10 mouse cellular contexts compared by ENCODE assay signal in genomic region chr11:81940988-81941387, GRCm38 (mm10). TPM values are rescaled to one million over a fixed set of nuclear protein-coding genes. Genes with fewer than 3 reads are reported as not detected.
DNase-seq lines count a peak whose midpoint lies in the region; ATAC-seq lines count a peak whose summit lies in the region.
"Had no signal": no experiment of that assay in that cellular context is flagged by ENCODE, and none has a peak within 500 bp of the region (broad histone marks: within the 10 kb centered on the region; RNA-seq: fewer than 3 reads in every experiment).

No protein-coding gene starts in this region.

- DNase-seq in gastrocnemius, adult 8-10 months (ENCODE audit: low spot score in 2 of 2) = peak; percentile 10 to 27
- no peak for DNase-seq in gastrocnemius, postnatal 14 days
- DNase-seq in midbrain, embryonic 10.5 days (ENCODE audit: low spot score) = peak; percentile 21
- peak; percentile 67 for DNase-seq in brain, adult 2 months (ENCODE audit: low read depth, low spot score)
- DNase-seq in heart, postnatal 4 days = peak; percentile 22
- no peak for DNase-seq in thymus, postnatal 25 days

- intact Hi-C loops in gastrocnemius, postnatal 14 days (cut with DNase I; ENCODE audit: low total_unique reads) = no loop called here

- H3K36me3 ChIP-seq in midbrain, embryonic 10.5 days = no peaks in the 10 kb centered on the region
- H3K36me3 ChIP-seq in midbrain, embryonic 15.5 days (replicated peaks) = no peaks in the 10 kb centered on the region
- H3K36me3 ChIP-seq: hindbrain, embryonic 15.5 days; midbrain, embryonic 12.5 days had no signal

- H3K4me3 ChIP-seq in midbrain, embryonic 10.5 days = no peak overlapping the region
- H3K4me3 ChIP-seq in midbrain, embryonic 15.5 days = no peak overlapping the region
- H3K4me3 ChIP-seq: hindbrain, embryonic 15.5 days; midbrain, embryonic 12.5 days had no signal

- 26% methylated on average over 1 of the region's 1 CpGs for WGBS in midbrain, embryonic 10.5 days
- WGBS in midbrain, embryonic 15.5 days = 19% methylated on average over 1 of the region's 1 CpGs

- H3K4me1 ChIP-seq in midbrain, embryonic 10.5 days = no peaks in the 10 kb centered on the region
- H3K4me1 ChIP-seq in midbrain, embryonic 15.5 days = no peaks in the 10 kb centered on the region
- H3K4me1 ChIP-seq: hindbrain, embryonic 15.5 days; midbrain, embryonic 12.5 days had no signal

- H3K9ac ChIP-seq in midbrain, embryonic 15.5 days = no peak overlapping the region
- H3K9ac ChIP-seq: hindbrain, embryonic 15.5 days; midbrain, embryonic 12.5 days had no signal

- H3K4me2 ChIP-seq in midbrain, embryonic 15.5 days = no peak overlapping the region
- H3K4me2 ChIP-seq: hindbrain, embryonic 15.5 days; midbrain, embryonic 12.5 days had no signal

- H3K27ac ChIP-seq in midbrain, embryonic 10.5 days (replicated peaks) = no peak overlapping the region
- H3K27ac ChIP-seq in midbrain, embryonic 15.5 days = no peak overlapping the region
- H3K27ac ChIP-seq: hindbrain, embryonic 15.5 days; midbrain, embryonic 12.5 days had no signal

- H3K9me3 ChIP-seq in midbrain, embryonic 10.5 days (replicated peaks) = no peaks in the 10 kb centered on the region
- H3K9me3 ChIP-seq in midbrain, embryonic 15.5 days = no peaks in the 10 kb centered on the region
- H3K9me3 ChIP-seq: hindbrain, embryonic 15.5 days; midbrain, embryonic 12.5 days had no signal

- ATAC-seq in midbrain, embryonic 15.5 days (replicated peaks) = no peak
- ATAC-seq in granulocyte monocyte progenitor cell, adult 5-6 weeks (replicated peaks; ENCODE audit: poor library complexity, severe bottlenecking) = no peak; the same call in 1 of the 2 replicates

- H3K27me3 ChIP-seq in midbrain, embryonic 10.5 days (ENCODE audit: low read depth, poor library complexity, severe bottlenecking) = no peaks in the 10 kb centered on the region
- H3K27me3 ChIP-seq in midbrain, embryonic 15.5 days (replicated peaks) = no peaks in the 10 kb centered on the region
- H3K27me3 ChIP-seq: hindbrain, embryonic 15.5 days; midbrain, embryonic 12.5 days had no signal

RNA-seq across cellular contexts. Expression of gene Asic2, which starts 27.3 kb away (rescaled TPM):
- 1 to 10 TPM in 1 of 4 experiments, under 1 TPM in 3; 0.13 to 1.5 (median 0.41) TPM for total RNA-seq in gastrocnemius, adult 8-10 months (2022)
- total RNA-seq in gastrocnemius, postnatal 14 days (2021) = under 1 TPM in 1 of 2 experiments, not detected in 1; 0.06 TPM
- polyA plus RNA-seq in midbrain, embryonic 10.5 days (2016; fragmentation: Nextera tagmentation; extraction: Ambion mirVana) = 1.7 and 2.0 TPM in 2 replicates
- 13.9 and 14.4 TPM in 2 replicates for polyA plus RNA-seq in midbrain, embryonic 15.5 days (2015; fragmentation: Nextera tagmentation; extraction: Ambion mirVana)
- under 1 TPM in 1 of 2 experiments, not detected in 1; 0.11 TPM for total RNA-seq in heart, postnatal 4 days (2021)
- not detected in 2 replicates for total RNA-seq in granulocyte monocyte progenitor cell, adult 5-6 weeks (2014; fragmentation: Nextera tagmentation)
- not detected in 2 replicates for total RNA-seq in granulocyte monocyte progenitor cell, adult 5-6 weeks (2017)

Comparison
In these comparisons a context has a peak if more than half of its experiments do, and no peak if none do; other contexts are left out.
1. DNase-seq: peak in gastrocnemius, adult 8-10 months (2 of 2), midbrain, embryonic 10.5 days (single experiment), brain, adult 2 months (single experiment) and heart, postnatal 4 days (single experiment); none in gastrocnemius, postnatal 14 days (single experiment) and thymus, postnatal 25 days (single experiment).